Mouse (Mus musculus) G1E (cell line): ENCODE results near the gene Otx2. TPM values are rescaled to one million over a fixed set of nuclear protein-coding genes. Genes with fewer than 3 reads are reported as not detected.

ENCODE experiments used
- ATAC-seq: 2 replicates; pipeline ENCODE4 v1.8.0; 2016; ENCODE audit warnings: mild to moderate bottlenecking; ENCODE audit not compliant: insufficient number of reproducible peaks, poor library complexity, low FRiP score, severe bottlenecking; ENCODE audit errors: extremely low read depth
- DNase-seq: peaks from one replicate; pipeline ENCODE4 v3.0.0; 2012; ENCODE audit warnings: low spot score
- H3K27me3 ChIP-seq: 2 replicates; pipeline ENCODE4 v1.6.1; 2012; ENCODE audit warnings: mild to moderate bottlenecking, low read length, inconsistent platforms; ENCODE audit not compliant: insufficient read depth
- H3K36me3 ChIP-seq: replicated peaks from 2 replicates; pipeline ENCODE3; 2012; ENCODE audit warnings: mild to moderate bottlenecking, inconsistent platforms
- H3K4me1 ChIP-seq: 2 replicates; pipeline ENCODE4 v1.6.1; 2012; ENCODE audit warnings: low read depth, low read length, inconsistent platforms, mixed read lengths; ENCODE audit not compliant: insufficient read depth
- H3K4me3 ChIP-seq: 2 replicates; pipeline ENCODE4 v1.5.1; 2012; ENCODE audit warnings: low read depth, mild to moderate bottlenecking, inconsistent platforms, low read length, moderate library complexity, mixed read lengths
- H3K9me3 ChIP-seq: replicated peaks from 2 replicates; pipeline ENCODE4 v1.6.1; 2012; ENCODE audit warnings: inconsistent platforms
- CTCF ChIP-seq: IDR thresholded peaks from 2 replicates; pipeline ENCODE4 v1.5.1; 2012; ENCODE audit warnings: low read depth, low read length, inconsistent platforms, mixed read lengths
- GATA1 ChIP-seq: IDR thresholded peaks from 2 replicates; pipeline ENCODE4 v1.6.1; 2012; ENCODE audit warnings: borderline replicate concordance, low read length, inconsistent platforms, mixed read lengths
- GATA2 ChIP-seq: IDR thresholded peaks from 2 replicates; pipeline ENCODE4 v1.6.1; 2012; ENCODE audit warnings: low read depth, low read length, inconsistent platforms, borderline replicate concordance
- POLR2AphosphoS5 ChIP-seq: IDR thresholded peaks from 2 replicates; pipeline ENCODE4 v1.6.1; 2012; ENCODE audit warnings: low read depth, low read length, inconsistent platforms; ENCODE audit not compliant: insufficient replicate concordance
- TAL1 ChIP-seq: conservative IDR thresholded peaks from 2 replicates; pipeline ENCODE4 v1.6.1; 2012; ENCODE audit warnings: low read depth, low read length, inconsistent platforms, mixed read lengths
- polyA plus RNA-seq: library from polyadenylated mRNA; stranded (reverse); fragments of >175 nt; gene quantifications from 2 replicates; pipeline ENCODE4 v1.2.3, GENCODE M21; 2012
- total RNA-seq, 2 experiments: library from RNA; stranded (forward) in 1 of 2; stranded (reverse) in 1 of 2; fragments of 200-1000 nt in 1 of 2; fragments of >200 nt in 1 of 2; fragmentation: Nextera tagmentation in 1 of 2; gene quantifications; 2 replicates each; pipeline ENCODE4 v1.2.3; 2014 to 2017

The Otx2 gene
- total and polyA plus RNA-seq, 3 experiments: 0.33 TPM; not detected in 2

- DNase-seq (no peak), ATAC-seq (no peak)
- Histone ChIP-seq H3K4me3 (no peak overlapping the region), H3K4me1 (no peaks in the 10 kb centered on the region), H3K9me3 (no peaks in the 10 kb centered on the region), H3K36me3 (no peaks in the 10 kb centered on the region), H3K27me3 (peaks cover 37% of the 10 kb centered on the region)
- TF ChIP-seq GATA1 (no peak), GATA2 (no peak), CTCF (no peak), TAL1 (no peak), POLR2AphosphoS5 (no peak)
Measured at GRCm38 (mm10) chr14:48669541-48670257, 3.9 kb downstream of the Otx2 start.

DNA sequence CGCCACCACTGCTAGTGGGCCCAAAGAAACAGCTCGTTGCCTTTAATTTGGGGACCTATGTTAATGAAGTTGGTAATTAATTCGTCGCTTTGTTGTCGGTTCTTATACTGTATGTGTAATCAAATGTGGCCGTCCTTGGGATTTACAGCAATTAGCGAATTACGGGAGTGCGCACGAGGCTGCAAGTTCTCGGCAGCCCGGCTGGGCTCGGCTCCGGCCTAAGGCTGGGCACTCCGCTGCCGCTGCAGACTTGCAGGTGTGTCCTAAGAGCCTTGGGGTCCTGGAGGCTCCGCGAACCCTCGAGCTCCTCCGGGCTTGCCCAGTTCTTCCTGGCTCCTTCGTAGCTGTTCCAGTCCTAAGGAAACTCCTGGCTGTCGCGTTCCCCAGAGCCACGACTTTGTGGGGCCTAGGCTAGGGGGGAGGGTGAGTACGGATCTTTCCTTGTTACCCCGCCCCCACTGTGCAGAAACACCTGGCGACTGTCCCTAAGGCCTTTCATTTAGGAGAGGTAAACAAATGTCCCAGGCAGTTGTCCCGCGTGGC, 4.8 kb downstream of the Otx2 start:
- Histone ChIP-seq H3K36me3 (no peaks in the 10 kb centered on the region), H3K4me1 (no peaks in the 10 kb centered on the region), H3K27me3 (peaks cover 37% of the 10 kb centered on the region), H3K4me3 (no peak overlapping the region), H3K9me3 (no peaks in the 10 kb centered on the region)
- DNase-seq (no peak), ATAC-seq (no peak)
- TF ChIP-seq GATA2 (no peak), TAL1 (no peak), POLR2AphosphoS5 (no peak), CTCF (no peak), GATA1 (no peak)

GRCm38 (mm10) chr14:48668051-48668481, 5.6 kb downstream of the Otx2 start:
- H3K9me3 ChIP-seq: no peaks in the 10 kb centered on the region
- TF ChIP-seq TAL1 (no peak), GATA2 (no peak), GATA1 (no peak)
- ATAC-seq: no peak
- no peak overlapping the region for H3K4me3 ChIP-seq
- no peak for DNase-seq
- no peaks in the 10 kb centered on the region for H3K4me1 ChIP-seq
- H3K27me3 ChIP-seq: peaks cover 36% of the 10 kb centered on the region
- H3K36me3 ChIP-seq: no peaks in the 10 kb centered on the region

DNA sequence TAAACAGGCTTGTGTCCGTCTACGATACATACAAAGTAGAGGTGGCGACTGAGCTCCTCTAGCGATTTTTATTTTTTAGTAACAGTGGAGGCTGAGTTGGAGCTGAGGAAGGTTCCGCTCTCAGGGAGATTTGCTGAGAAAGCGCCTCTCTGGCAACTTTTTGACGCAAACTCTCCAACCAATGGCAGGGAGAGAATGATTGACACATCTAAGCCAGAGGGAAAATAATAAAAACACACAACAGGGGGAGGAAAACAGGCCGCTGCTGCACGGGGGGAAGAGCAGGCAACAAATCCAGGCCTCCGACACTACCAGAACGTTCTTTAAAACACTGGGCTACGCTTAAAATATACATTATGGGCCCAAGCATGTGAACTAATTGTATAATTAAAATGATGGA, 6.2 kb downstream of the Otx2 start:
- no peaks in the 10 kb centered on the region for H3K4me1 ChIP-seq
- TF ChIP-seq POLR2AphosphoS5 (no peak), GATA1 (no peak), TAL1 (no peak), CTCF (no peak), GATA2 (no peak)
- no peaks in the 10 kb centered on the region for H3K36me3 ChIP-seq
- no peaks in the 10 kb centered on the region for H3K9me3 ChIP-seq
- no peak overlapping the region for H3K4me3 ChIP-seq
- H3K27me3 ChIP-seq: peaks cover 38% of the 10 kb centered on the region
- DNase-seq: no peak
- no peak for ATAC-seq

DNA sequence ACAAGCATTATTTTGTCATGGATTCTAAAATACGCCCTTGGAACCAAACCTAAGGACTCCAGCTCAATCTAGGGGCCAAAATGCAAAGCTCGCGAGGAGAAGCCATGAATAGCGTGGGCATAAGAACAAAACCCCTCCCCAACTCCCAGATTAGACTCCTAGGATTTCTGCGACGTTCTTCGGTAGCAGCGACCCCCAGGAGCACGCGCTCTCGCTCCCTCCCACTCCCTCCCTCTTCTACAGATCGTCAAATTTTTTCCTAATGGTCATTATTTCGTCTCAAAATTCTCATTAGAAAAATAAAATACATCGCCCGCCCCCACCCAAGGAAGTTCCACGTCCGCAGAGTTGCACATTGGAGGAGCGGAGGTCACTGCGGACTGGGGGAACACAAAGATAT, 6.8 kb downstream of the Otx2 start:
- TF ChIP-seq GATA1 (no peak), GATA2 (no peak), TAL1 (no peak), CTCF (no peak), POLR2AphosphoS5 (no peak)
- DNase-seq (no peak), ATAC-seq (no peak)
- peaks cover 44% of the 10 kb centered on the region for H3K27me3 ChIP-seq
- H3K4me1 ChIP-seq: no peaks in the 10 kb centered on the region
- no peak overlapping the region for H3K4me3 ChIP-seq
- H3K36me3 ChIP-seq: no peaks in the 10 kb centered on the region
- H3K9me3 ChIP-seq: no peaks in the 10 kb centered on the region

DNA sequence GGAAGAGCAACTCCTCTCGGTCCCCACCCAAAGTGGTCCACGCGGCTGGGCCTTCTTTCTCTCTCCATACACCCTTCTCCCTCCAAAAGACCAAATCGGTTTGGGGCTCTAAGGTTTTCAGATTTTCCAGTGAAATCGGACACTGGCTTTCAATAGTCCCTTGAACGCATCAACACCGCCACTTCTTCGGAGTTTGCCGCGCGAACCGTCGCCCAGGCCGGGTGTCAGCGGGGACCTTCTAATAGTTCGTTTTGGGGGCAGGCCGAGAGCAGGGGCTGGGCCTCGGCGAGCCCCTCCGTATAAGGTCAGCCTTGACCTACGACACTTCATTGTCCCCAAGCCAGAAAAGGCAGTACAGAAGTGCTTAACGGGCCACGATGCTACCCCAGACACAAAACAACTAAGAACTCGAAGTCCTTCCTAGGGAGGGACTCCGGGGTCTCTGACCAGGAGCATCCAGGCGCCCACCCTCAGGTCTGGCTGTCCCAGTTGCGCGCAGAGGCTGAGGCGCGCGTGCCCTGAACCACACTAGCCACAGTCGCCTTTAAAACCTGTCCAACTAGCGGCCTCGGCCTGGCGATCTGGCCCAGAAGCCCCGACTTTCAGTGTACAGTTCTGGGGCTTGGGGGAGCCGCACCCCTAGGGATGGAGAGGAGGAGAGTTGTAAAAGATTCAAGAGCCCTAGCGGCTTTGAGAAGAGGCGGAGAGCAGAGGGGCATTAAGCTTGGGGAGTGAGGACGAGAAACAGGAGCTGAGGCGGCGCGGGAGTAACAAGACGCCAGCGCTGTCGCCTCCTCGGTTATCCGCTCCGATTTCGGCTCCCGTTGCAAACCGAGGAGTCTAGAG, 7.6 kb downstream of the Otx2 start:
- Histone ChIP-seq H3K4me3 (no peak overlapping the region), H3K4me1 (no peaks in the 10 kb centered on the region), H3K36me3 (no peaks in the 10 kb centered on the region), H3K9me3 (no peaks in the 10 kb centered on the region), H3K27me3 (peaks cover 51% of the 10 kb centered on the region)
- TF ChIP-seq POLR2AphosphoS5 (no peak), CTCF (no peak), TAL1 (no peak), GATA2 (no peak), GATA1 (no peak)
- no peak for ATAC-seq
- no peak for DNase-seq
